Mouse (Mus musculus): Measurements from ENCODE around the gene Abca1.

DNA sequence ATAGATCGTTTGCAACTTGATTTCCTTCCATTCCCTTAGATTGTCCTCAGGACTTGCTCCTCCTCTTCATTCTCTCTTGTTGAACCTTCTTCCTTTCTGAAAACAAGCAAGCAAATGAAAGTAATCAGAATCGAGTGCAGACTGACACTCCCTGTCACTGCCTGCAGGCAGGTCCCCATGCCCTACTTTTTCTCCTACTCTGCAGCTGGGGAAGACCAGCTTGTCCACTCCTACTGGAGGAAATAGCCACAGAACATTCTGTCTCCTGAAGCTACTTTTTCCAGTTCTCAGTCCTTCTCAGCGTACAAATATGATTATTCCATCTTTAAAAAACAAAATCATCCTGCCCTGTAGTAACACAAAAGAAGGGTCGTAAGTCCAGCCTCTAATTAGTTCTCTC lies 135.3 kb downstream of the Abca1 start:
- TF ChIP-seq ZC3H11A (IDR thresholded peaks at IDR 0.05; ENCODE audit: borderline replicate concordance, low read depth, low read length) (no peak), HCFC1 (IDR thresholded peaks at IDR 0.05; ENCODE audit: borderline replicate concordance, insufficient read depth, low read length) (no peak), MAFK (IDR thresholded peaks at IDR 0.05; ENCODE audit: insufficient read depth, low read depth, low read length) (no peak), CHD2 (IDR thresholded peaks at IDR 0.05; ENCODE audit: low read depth, low read length) (no peak), ZNF384 (IDR thresholded peaks at IDR 0.05; ENCODE audit: low read depth, low read length) (no peak)

Measured in ES-E14 (cell line).